Mouse (Mus musculus) cerebellum, postnatal 36 days (tissue): Measurements from ENCODE around the gene L3mbtl3.

Experiments used
- DNase-seq, 2 experiments: peaks; one replicate each; pipeline ENCODE4 v3.0.0; 2021 to 2022; ENCODE audit warnings: mixed read lengths in 2 of 2

The L3mbtl3 gene

GRCm38 (mm10) chr10:26375790-26376545 is at the start of gene L3mbtl3:
L3mbtl3 (minus strand) TSS chr10:26375971.
- peak; percentile 69 to 74 for DNase-seq

- no peak for DNase-seq
These were observed 45.4 kb upstream of the L3mbtl3 start for GRCm38 (mm10) chr10:26421168-26421567.

DNA sequence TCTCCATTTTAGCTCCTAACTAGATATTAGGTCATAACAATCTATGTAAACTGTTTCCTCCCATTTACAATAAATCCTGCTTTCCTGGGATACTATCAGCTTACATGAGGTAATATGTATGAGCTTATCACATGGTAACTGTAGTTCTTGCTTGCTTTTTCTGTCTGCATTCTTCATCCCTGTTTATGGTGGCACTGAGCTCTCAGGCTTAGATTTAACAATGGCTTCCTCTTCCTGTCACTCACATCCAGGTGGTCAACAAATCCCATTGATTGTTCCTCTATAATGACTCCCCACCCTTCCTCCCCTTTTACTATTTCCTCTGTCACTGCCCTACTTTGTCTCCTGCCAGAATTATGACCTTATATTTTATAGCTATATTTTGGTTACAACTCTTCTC is 12.9 kb upstream of the L3mbtl3 start:
- DNase-seq = no peak

GRCm38 (mm10) chr10:26377332-26377602 is 1.5 kb upstream of the L3mbtl3 start:
- DNase-seq = no peak

- no peak for DNase-seq
These were observed 968 bp upstream of the L3mbtl3 start for GRCm38 (mm10) chr10:26376546-26377331.

- no peak for DNase-seq
These were observed 420 bp downstream of the L3mbtl3 start for GRCm38 (mm10) chr10:26375351-26375751.

DNA sequence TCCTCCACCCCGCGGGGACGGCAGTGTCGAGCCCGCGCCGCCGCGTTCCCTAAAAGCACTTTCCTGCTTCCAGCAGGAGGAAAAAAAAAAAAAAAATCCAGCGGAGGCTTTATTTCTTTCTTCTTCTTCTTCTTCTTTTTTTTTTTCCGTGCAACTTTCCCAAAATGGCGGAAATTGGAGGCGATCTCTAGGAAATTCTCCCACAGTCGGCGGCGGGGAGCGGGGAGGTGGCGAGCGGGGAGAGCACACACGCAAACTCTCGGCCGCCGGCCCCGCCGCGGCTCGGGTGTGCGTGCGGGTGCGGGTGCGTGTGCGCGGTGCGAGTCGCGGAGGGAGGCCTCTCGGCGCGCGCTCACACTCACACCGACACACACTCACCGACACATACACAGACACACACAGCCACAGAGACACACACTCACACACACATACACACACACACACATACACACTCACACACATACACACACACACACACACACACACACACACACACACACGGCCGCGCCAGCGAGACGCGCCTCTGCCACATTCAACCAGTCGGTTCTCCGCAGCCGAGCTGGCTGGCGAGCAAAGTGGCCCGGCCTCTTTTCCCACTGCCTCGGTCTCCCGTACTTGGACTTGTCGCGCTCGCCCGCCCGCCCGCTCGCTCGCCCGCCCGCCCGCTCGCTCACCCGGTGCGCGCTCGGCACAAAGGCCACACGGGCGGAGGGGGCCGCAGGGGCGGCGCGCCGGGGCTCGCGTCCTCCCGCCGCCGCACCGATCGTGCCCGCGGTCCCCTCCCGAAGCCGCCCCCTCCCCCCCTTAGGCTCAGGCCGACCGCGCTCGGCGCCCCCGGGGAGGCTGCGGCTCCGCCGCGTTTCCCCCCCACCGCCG is 1.1 kb downstream of the L3mbtl3 start:
- peak; percentile 43 to 51 for DNase-seq

- peak; percentile 42 to 56 for DNase-seq
These were observed 1.8 kb downstream of the L3mbtl3 start for GRCm38 (mm10) chr10:26373951-26374435.

DNA sequence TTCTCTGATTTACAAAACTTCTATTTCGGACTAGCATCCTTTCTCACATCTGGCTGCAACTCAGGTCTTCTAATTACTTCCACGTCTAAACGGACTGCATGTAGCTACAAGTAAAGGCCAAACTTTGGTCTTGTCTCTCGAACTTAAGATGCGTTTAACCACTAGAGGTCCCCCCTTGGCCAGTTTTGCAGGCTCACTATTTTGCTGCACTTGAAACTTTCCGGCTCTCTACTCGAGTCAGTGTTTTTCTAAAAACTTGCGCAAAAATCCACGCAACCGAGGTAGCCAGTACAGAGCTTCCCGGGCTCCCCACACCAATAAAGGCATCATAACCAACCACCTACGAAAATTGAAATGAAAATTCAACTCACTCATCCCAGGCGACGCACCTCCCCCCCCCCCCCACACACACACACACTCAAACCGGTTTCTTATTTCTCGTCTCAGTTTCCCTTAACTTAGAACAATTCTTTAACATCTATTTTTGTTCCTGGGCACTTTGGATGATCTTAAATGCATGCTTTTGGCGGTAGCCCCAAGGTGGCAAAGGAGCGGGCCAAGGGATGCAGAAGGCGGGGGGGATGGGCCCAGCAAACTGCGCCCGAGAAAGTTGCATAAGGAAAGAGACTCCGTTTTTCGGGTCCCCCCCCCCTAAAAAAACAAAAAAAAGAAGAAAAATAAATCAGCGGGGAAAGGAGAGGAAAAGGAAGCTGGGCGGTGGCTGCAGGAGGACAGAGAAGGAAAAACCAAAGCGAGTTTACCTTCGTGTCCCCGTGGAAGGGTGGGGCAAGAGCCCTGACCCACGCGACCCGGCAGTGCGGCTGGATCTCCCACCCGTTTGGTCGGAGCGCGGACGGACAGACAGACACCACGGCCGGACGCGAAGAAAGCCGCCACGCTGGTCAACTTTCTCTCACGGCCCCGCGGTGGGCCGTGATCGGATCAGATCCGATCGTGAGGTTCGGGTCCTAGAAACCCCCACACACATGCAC is 2.5 kb downstream of the L3mbtl3 start:
- DNase-seq = peak; percentile 60 to 74

DNA sequence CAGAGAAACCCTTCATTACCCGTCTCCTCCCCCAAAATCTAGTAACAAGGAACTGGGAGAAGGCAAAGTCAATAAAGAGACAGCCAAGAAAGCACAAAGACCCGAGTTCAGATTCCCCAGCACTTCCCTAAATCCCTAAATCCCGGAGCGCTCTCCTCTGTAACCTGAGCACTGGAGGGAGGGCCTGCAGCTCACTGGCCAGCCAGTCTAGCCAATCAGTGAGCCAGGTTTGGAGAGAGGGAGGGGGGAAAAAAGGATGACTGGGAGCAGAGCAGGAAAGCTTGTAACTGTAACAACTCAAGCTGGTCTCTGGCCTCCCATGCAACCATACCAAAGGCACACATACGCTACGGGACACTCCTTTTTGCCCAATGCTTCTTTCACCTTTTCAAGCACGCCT is 4.4 kb downstream of the L3mbtl3 start:
- DNase-seq = no peak

DNA sequence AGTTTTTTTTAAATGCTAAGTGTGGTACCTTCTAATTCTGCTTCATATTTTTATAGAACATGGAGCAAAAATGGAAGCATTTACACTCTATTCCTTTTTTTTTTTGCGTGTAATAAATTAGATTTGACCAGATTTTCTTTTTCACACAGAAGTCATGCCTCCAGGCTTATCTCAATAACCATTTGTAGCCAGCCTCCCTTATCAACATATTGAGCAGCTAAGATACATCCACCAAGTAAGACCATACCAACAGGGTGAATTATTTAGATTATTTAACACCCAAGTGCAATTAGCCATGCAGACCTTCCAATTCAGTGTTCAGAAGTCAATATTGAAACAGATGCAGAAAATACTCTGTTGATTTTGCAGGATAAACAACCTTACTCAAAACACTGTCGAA is 10.8 kb downstream of the L3mbtl3 start:
- no peak for DNase-seq

DNA sequence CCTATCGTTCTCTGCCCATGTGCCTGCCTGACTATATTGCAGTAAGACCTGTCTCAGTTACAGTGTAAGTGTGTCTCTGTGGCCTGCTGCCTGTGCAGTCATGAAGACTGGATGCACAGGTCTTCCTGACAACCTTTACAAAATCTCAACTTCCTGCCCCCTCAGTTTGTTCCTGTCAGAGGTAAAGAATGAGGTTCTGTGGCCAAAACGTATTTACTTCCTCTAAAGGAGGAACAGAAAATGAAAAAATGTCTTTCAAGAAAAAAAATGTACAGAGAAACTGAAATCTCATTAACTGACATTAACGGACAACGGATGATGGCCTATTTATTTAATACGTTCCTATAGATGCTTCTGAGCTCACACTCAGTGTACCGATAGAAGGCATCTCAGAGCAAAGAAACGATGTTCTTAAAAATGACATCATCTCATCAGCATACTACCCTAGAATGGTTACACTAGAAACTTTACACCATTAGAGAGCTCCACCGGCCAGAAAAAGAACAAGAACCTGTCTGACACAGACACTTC is 11.4 kb downstream of the L3mbtl3 start:
- no peak for DNase-seq

DNA sequence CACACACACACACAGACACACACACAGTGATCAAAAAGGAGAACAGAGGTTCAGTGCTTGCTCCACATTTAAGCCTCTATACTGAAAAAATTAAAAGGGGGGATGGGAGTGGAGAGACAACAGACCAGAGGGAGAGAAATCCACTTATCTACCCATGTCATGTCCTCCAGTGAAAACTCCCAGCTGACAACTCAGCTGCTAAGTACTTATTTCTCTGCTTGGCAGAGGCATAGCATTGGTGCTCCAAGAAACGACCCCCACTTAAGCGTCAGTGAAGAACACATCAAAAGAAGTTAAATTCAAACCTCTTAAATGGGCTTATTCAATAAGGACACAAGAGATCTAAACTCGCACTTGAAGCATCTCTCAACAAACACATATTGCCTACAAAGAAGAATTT is 12.2 kb downstream of the L3mbtl3 start:
- no peak for DNase-seq

DNA sequence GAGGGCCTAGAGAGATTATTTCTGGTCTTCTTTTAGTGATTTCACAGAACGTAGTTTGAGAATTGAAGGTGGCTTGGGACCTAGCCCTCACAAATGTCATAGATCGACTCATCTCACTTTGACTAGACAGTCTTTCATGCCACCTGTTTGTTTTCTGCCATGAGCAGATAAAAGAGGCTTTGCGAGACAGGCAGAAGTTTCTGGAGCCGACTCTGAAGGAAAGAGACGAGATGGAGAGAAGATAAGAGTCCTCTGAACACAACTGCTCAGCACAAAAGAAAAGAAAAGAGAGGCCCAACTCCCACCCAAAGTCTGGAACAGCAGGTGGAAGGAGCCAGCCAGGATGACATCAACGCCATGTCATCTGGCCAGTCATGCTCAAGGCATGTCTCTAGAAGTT is 17.0 kb downstream of the L3mbtl3 start:
- DNase-seq = no peak

DNA sequence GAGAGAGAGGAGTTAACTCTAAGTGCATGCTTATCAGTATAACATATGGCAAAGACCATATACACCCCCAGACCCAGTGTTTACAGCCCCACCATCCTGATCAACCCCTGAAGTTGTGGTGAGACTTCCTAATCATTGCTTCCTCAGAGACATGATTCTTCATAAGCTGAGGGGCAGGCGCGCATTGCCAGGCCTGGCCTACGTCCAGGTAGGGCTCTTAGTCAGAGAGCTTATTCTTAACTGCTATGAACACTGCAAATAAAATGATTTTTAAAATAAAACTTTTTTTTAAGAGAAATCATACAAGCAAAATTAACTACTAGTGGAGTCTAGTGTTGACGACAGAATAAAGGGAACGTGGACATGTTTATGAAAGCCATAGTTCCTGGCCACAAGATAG is 17.5 kb downstream of the L3mbtl3 start:
- DNase-seq = no peak

GRCm38 (mm10) chr10:26353781-26354180 is 22.0 kb downstream of the L3mbtl3 start:
- no peak for DNase-seq

- DNase-seq = no peak
These were observed 24.5 kb downstream of the L3mbtl3 start for GRCm38 (mm10) chr10:26351129-26351738.

- no peak for DNase-seq
These were observed 25.6 kb downstream of the L3mbtl3 start for GRCm38 (mm10) chr10:26350153-26350552.

DNA sequence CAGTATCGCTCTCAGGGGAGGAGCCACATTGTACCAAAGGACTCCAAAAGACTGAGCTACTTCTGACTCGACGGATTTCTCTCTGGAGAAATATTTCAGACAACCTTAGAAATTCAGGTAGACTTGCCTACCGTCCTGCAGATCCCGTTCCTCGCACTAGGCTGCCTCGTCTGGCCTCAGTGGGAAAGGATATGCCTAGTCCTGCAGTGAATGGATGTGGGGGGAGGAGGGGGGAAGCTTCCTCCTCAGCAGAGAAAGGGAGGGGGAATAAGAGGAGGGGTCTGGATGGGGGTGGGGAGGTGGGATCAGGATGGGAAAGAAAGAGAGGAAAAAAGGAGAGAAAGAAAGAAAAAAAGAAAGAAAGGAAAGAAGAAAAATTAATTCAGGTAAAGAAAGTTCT is 28.2 kb downstream of the L3mbtl3 start:
- DNase-seq = no peak

- DNase-seq = no peak
These were observed 29.9 kb downstream of the L3mbtl3 start for GRCm38 (mm10) chr10:26345879-26346278.

GRCm38 (mm10) chr10:26337896-26338503 is 37.8 kb downstream of the L3mbtl3 start:
- DNase-seq = no peak
